Mouse (Mus musculus) cerebellum, adult 2 months (tissue): ENCODE data around the gene Ppp1r12c.

ENCODE experiments used
- CTCF ChIP-seq: fragments of 200-500 bp; IDR thresholded peaks from 2 replicates; pipeline ENCODE4 v1.5.1; 2011; ENCODE audit warnings: low read depth, mild to moderate bottlenecking, control low read depth, low read length, moderate library complexity, borderline replicate concordance; ENCODE audit not compliant: insufficient read depth
- POLR2A ChIP-seq: fragments of 200-500 bp; IDR thresholded peaks from 2 replicates; pipeline ENCODE4 v1.6.1; 2011; ENCODE audit warnings: low read length, control low read depth, borderline replicate concordance; ENCODE audit not compliant: insufficient read depth

- TF ChIP-seq CTCF (no peak), POLR2A (no peak)
These were observed 27.5 kb downstream of the Ppp1r12c start for GRCm38 (mm10) chr7:4473940-4474339.
